Mouse (Mus musculus): ENCODE data around the gene Dxo. TPM values are rescaled to one million over a fixed set of nuclear protein-coding genes. Genes with fewer than 3 reads are reported as not detected.
"Not testable (repeated sequence)": the region's sequence is repeated elsewhere in the genome, so short reads cannot be mapped to it uniquely, and the experiment has no call there.

Dxo gene
- total and polyA plus RNA-seq, 2 experiments from 2014 or later, result 48.9 to 53.8 TPM

DNA sequence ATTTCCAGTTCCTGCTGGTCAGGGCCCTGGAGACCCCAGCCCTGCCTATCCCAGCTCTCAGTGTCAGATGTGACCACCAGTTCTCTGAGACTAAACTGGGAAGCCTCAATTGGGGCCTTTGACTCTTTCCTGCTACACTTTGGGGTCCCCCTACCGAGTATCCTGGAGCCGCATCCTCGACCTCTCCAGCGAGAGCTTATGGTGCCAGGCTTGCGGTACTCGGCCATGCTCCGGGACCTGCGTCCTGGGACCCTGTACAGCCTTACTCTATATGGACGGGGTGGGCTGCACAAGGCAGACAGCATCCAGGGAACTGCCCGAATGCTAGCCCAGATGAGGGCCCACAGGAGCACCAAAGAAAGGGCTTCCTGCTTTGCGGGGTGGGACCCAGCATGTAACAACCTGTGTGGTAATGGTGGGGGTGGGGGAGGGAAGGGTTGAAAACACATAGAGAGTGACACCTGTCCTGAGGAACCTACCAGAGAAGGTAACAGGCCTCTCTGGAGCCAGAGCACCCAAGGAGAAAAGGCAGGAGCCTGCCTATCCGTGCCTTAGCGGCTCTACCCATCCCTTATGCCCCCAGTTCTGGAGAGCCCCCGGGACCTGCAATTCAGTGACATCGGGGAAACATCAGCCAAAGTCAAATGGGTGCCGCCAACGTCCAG is 37.8 kb upstream of the Dxo start:
- no peak for TF ChIP-seq CTCF (IDR thresholded peaks at IDR 0.05; ENCODE audit: low read depth)
- no peak overlapping the region for H3K4me3 ChIP-seq (ENCODE audit: low read length)
- DNase-seq (ENCODE audit: low spot score) (no peak), ATAC-seq (no peak)
- 92% methylated on average over 13 of the region's 17 CpGs for WGBS
- no peak overlapping the region for H3K27ac ChIP-seq
- H3K4me1 ChIP-seq (ENCODE audit: insufficient read depth, low read length), result no peaks in the 10 kb centered on the region
- no peaks in the 10 kb centered on the region for H3K36me3 ChIP-seq (ENCODE audit: insufficient read depth, low read length)
- H3K4me2 ChIP-seq (ENCODE audit: low read depth, low read length), result no peak overlapping the region
- H3K9me3 ChIP-seq (ENCODE audit: low read length), result no peaks in the 10 kb centered on the region
- no peak overlapping the region for H3K9ac ChIP-seq (replicated peaks; ENCODE audit: low read length)
- H3K27me3 ChIP-seq (ENCODE audit: insufficient read depth, low read length), result no peaks in the 10 kb centered on the region

DNA sequence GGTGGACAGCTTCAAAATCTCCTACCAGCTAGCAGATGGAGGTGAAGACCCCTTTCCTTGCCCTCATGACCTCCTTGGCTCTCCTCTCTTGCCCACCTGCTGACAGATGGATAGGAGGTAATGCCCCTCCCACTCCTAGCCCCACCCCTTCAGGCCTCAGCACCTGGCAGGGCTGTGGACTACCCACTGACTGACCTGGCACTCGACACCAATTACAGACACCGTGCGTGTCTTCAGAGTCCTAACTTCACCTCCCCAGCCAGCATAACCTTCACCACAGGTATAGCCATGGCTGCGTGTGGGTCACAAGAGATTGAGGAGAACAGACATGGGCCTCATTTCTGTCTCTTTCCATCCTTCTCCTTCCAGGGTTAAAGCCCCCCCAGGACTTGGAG is 37.3 kb upstream of the Dxo start:
- Histone ChIP-seq H3K4me3 (ENCODE audit: low read length) (no peak overlapping the region), H3K27me3 (ENCODE audit: insufficient read depth, low read length) (no peaks in the 10 kb centered on the region), H3K9me3 (ENCODE audit: low read length) (no peaks in the 10 kb centered on the region), H3K36me3 (ENCODE audit: insufficient read depth, low read length) (no peaks in the 10 kb centered on the region), H3K4me1 (ENCODE audit: insufficient read depth, low read length) (no peaks in the 10 kb centered on the region), H3K27ac (no peak overlapping the region), H3K9ac (replicated peaks; ENCODE audit: low read length) (no peak overlapping the region), H3K4me2 (ENCODE audit: low read depth, low read length) (no peak overlapping the region)
- no peak for TF ChIP-seq CTCF (IDR thresholded peaks at IDR 0.05; ENCODE audit: low read depth)
- DNase-seq (ENCODE audit: low spot score), result no peak
- ATAC-seq, result no peak
- 90% methylated on average over 4 of the region's 4 CpGs for WGBS

DNA sequence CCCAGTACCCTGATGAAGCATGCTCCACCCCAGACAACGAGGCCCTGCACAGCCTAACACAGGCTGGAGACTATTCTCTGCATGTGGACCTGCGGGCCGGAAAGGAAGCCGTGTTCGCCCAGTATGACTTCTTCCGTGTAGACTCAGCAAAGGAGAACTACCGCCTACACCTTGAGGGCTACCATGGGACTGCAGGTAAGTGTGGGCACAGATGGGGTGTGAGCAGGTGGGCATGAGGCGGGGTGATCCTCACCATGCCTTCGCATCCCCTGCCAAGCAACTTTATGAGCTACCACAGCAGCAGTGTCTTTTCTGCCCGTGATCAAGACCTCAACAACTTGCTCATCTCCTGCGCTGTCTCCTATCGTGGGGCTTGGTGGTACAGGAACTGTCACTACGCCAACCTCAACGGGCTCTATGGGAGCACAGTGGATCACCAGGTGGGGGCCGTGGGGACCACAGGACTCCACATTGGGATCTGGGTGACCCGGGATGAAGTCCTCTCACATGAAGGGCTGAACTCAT is 36.0 kb upstream of the Dxo start:
- DNase-seq (ENCODE audit: low spot score); H3K9me3 ChIP-seq (ENCODE audit: low read length); H3K9ac ChIP-seq (replicated peaks; ENCODE audit: low read length); H3K36me3 ChIP-seq (ENCODE audit: insufficient read depth, low read length); H3K27me3 ChIP-seq (ENCODE audit: insufficient read depth, low read length); H3K4me2 ChIP-seq (ENCODE audit: low read depth, low read length); H3K4me1 ChIP-seq (ENCODE audit: insufficient read depth, low read length); H3K4me3 ChIP-seq (ENCODE audit: low read length); ATAC-seq; H3K27ac ChIP-seq: not testable (repeated sequence)
- WGBS, result 90% methylated on average over 16 of the region's 16 CpGs

DNA sequence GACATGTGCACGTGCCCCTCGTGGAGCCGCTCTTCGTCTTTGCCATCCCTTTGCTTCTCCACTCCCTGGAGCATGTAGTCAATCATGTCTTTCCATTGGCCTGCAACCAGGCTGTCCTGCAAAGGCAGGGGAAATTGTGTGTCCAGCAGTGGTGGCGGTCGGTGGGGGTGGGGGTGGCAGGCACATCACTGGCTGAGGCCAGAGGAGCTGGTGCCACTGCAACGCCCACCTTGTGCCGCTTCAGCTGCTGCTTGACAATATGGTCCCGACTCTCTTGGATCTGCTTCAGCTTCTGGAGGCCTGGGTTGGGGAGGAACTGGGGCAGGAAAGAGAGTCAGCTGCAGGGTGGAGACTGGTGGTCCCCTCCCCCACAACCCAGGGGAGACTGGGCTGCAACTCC is 34.1 kb upstream of the Dxo start:
- ATAC-seq; H3K4me3 ChIP-seq (ENCODE audit: low read length); H3K9me3 ChIP-seq (ENCODE audit: low read length); H3K4me2 ChIP-seq (ENCODE audit: low read depth, low read length); H3K9ac ChIP-seq (replicated peaks; ENCODE audit: low read length); DNase-seq (ENCODE audit: low spot score); H3K27me3 ChIP-seq (ENCODE audit: insufficient read depth, low read length); H3K27ac ChIP-seq; H3K4me1 ChIP-seq (ENCODE audit: insufficient read depth, low read length); H3K36me3 ChIP-seq (ENCODE audit: insufficient read depth, low read length): not testable (repeated sequence)
- WGBS, result 85% methylated on average over 9 of the region's 9 CpGs

DNA sequence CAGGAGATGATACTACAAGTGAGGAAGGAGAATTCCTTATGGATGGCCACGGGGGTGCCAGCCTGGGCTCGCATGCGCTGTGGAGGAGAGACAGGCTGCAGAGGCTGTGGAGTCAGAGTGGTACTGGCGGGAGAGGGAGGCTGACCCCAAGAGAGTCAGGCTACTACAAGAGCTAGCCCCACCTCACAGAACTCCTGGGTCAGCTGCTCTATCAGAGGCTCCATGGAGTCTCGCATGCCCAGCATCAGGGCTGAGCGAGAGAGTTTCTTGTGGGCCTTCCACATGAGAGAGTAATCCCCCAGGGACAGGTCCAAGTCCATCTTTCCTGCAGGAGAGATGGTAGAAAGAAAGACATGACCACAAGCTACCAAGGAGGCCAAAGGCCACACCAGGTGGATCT is 33.5 kb upstream of the Dxo start:
- H3K9ac ChIP-seq (replicated peaks; ENCODE audit: low read length); H3K4me2 ChIP-seq (ENCODE audit: low read depth, low read length); H3K27ac ChIP-seq; H3K9me3 ChIP-seq (ENCODE audit: low read length); DNase-seq (ENCODE audit: low spot score); H3K36me3 ChIP-seq (ENCODE audit: insufficient read depth, low read length); H3K4me3 ChIP-seq (ENCODE audit: low read length); ATAC-seq; H3K27me3 ChIP-seq (ENCODE audit: insufficient read depth, low read length); H3K4me1 ChIP-seq (ENCODE audit: insufficient read depth, low read length): not testable (repeated sequence)
- WGBS, result 91% methylated on average over 5 of the region's 6 CpGs

DNA sequence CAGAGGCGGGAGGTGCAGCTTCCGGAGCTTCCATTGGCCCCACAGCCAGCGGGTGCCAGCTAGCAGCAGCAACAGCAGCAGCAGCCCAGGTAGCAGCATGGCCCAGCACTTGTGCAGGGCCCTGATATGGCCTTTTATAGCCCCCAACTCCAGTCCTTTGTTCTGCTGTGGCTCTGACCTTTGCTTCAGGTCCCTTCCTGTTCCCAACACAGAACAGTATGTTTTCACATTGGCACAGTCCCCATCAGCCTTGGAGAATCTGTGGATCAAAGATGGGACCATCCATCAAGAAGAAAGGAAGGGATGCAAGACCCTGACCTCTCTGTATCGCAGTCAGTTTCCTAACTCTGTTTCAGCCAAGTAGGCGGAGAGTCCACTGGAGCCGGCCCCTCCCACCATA is 32.5 kb upstream of the Dxo start, which contains the start of gene Cyp21a1:
Gene Cyp21a1, minus strand, starts transcription at position 261 of the 400 bp plus-strand sequence.
- not testable (repeated sequence) for H3K36me3 ChIP-seq (ENCODE audit: insufficient read depth, low read length); H3K4me2 ChIP-seq (ENCODE audit: low read depth, low read length); H3K4me1 ChIP-seq (ENCODE audit: insufficient read depth, low read length); H3K9me3 ChIP-seq (ENCODE audit: low read length); H3K27me3 ChIP-seq (ENCODE audit: insufficient read depth, low read length); DNase-seq (ENCODE audit: low spot score); H3K4me3 ChIP-seq (ENCODE audit: low read length); H3K27ac ChIP-seq; H3K9ac ChIP-seq (replicated peaks; ENCODE audit: low read length); ATAC-seq
- 90% methylated on average over 2 of the region's 6 CpGs for WGBS

DNA sequence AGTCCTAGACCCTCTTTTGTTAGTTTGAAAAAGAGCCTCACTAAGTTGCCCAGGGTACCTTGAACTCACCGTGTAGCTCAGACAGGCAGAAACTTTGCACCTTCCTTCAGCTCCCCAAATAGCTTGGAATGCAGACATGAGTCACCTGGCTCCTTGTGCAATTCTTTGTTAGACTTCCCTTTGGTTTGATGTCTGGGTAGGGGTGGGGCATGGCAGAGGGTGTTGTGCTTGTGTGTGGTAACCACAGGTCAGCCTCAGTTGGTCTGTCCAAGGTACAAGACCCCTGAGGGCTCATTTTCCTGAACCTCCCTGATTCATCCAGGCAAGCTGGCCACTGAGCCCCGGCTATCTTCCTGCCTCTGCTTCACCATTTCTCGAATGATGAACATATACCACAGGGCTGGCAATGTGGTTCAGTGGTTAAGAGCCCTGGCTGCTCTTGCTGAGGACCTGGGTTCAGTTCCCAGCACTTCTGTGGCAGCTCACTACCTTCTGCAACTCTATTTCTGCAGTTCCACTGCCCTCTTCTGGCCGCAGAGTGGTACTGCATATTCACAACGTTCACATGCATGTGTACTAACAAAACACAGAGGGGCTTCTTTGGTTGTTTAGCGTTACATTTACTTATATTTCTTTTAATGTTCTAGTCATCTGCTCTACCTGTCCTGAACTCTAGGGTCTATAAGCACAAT is 31.8 kb upstream of the Dxo start:
- TF ChIP-seq CTCF (IDR thresholded peaks at IDR 0.05; ENCODE audit: low read depth), result peak; percentile 38
- Histone ChIP-seq H3K36me3 (ENCODE audit: insufficient read depth, low read length) (no peaks in the 10 kb centered on the region), H3K27me3 (ENCODE audit: insufficient read depth, low read length) (no peaks in the 10 kb centered on the region), H3K9me3 (ENCODE audit: low read length) (no peaks in the 10 kb centered on the region), H3K27ac (no peak overlapping the region), H3K4me3 (ENCODE audit: low read length) (no peak overlapping the region), H3K4me2 (ENCODE audit: low read depth, low read length) (no peak overlapping the region), H3K4me1 (ENCODE audit: insufficient read depth, low read length) (no peaks in the 10 kb centered on the region), H3K9ac (replicated peaks; ENCODE audit: low read length) (no peak overlapping the region)
- no peak for ATAC-seq
- 74% methylated on average over 6 of the region's 6 CpGs for WGBS
- no peak for DNase-seq (ENCODE audit: low spot score)
